Mouse (Mus musculus): Measurements from ENCODE around the gene Bdnf.

DNA sequence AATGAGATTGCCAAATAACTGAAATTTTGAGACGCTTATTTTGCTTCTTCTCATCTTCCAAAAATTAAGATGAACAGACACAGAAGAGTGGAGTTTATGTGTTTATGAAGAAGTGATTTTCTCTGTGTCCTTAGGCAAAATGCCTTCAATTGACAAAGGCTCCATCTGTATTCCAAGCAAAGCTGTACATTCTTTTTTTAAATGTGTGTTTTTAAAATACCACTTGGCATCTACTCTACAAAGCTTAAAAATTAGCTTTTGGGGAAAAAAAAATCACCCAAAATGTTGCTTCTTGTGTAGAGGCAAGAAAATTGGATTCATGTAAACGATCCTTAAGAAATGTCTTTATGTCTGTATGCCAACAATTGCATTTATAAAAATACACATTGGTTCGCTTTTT, 94.3 kb downstream of the Bdnf start:
- no peak for TF ChIP-seq CTCF (conservative IDR thresholded peaks at IDR 0.05; ENCODE audit: insufficient read depth, insufficient read length, low read depth, low read length)
- TF ChIP-seq POLR2A (IDR thresholded peaks at IDR 0.05; ENCODE audit: low read depth, low read length) = no peak

Data from kidney, adult 2 months (tissue).